Mouse (Mus musculus) hindbrain, embryonic 13.5 days (tissue): ENCODE results near the gene Nmnat2. TPM values are rescaled to one million over a fixed set of nuclear protein-coding genes. Genes with fewer than 3 reads are reported as not detected.

Experiments used
- ATAC-seq: fragments of 200-750 bp; cut with Nextera tagmentation; 2 replicates; pipeline ENCODE4 v1.8.0; 2017; ENCODE audit warnings: moderate TSS enrichment; ENCODE audit not compliant: low FRiP score
- H3K27ac ChIP-seq: fragments of 300-500 bp; sonication (generic); 2 replicates; pipeline ENCODE4 v1.5.1; 2015; ENCODE audit warnings: inconsistent platforms, mild to moderate bottlenecking, moderate library complexity
- H3K27me3 ChIP-seq: fragments of 300-500 bp; sonication (generic); 2 replicates; pipeline ENCODE4 v1.6.1; 2015; ENCODE audit warnings: mild to moderate bottlenecking, inconsistent platforms
- H3K36me3 ChIP-seq: fragments of 300-500 bp; sonication (generic); 2 replicates; pipeline ENCODE4 v1.6.1; 2015; ENCODE audit warnings: mild to moderate bottlenecking, inconsistent platforms
- H3K4me1 ChIP-seq: fragments of 300-500 bp; sonication (generic); replicated peaks from 2 replicates; pipeline ENCODE4 v1.6.1; 2015; ENCODE audit warnings: inconsistent platforms
- H3K4me2 ChIP-seq: fragments of 300-500 bp; sonication (generic); 2 replicates; pipeline ENCODE4 v1.6.1; 2015; ENCODE audit warnings: inconsistent platforms, mild to moderate bottlenecking, moderate library complexity
- H3K4me3 ChIP-seq: fragments of 300-500 bp; sonication (generic); 2 replicates; pipeline ENCODE4 v1.5.1; 2015; ENCODE audit warnings: mild to moderate bottlenecking, inconsistent platforms
- H3K9ac ChIP-seq: fragments of 300-500 bp; sonication (generic); 2 replicates; pipeline ENCODE4 v1.6.1; 2015; ENCODE audit warnings: mild to moderate bottlenecking, inconsistent platforms
- H3K9me3 ChIP-seq: fragments of 300-500 bp; sonication (generic); 2 replicates; pipeline ENCODE4 v1.6.1; 2016; ENCODE audit warnings: inconsistent platforms
- WGBS: fragments of 180-500 bp; shearing (Covaris S2); methylation state at CpG from one replicate; pipeline ENCODE4 v1.1.7; 2015; 5-methylcytosine and 5-hydroxymethylcytosine counted together
- polyA plus RNA-seq: library from polyadenylated mRNA; unstranded; fragments of >200 nt; fragmentation: Nextera tagmentation; extraction: Ambion mirVana; gene quantifications from 2 replicates; pipeline ENCODE4 v1.2.1, GENCODE M21; 2015

Gene Nmnat2
- polyA plus RNA-seq, 1 experiment from 2014 or later: 68.0 TPM

GRCm38 (mm10) chr1:153125287-153126275 is 170.8 kb downstream of the Nmnat2 start:
- H3K36me3 ChIP-seq: no peaks in the 10 kb centered on the region
- 78% methylated on average over 8 of the region's 8 CpGs for WGBS

GRCm38 (mm10) chr1:153126491-153127381 is 171.9 kb downstream of the Nmnat2 start:
- 89% methylated on average over 15 of the region's 15 CpGs for WGBS
- no peak overlapping the region for H3K4me2 ChIP-seq
- no peaks in the 10 kb centered on the region for H3K36me3 ChIP-seq
- no peak for ATAC-seq
- no peak overlapping the region for H3K4me3 ChIP-seq
- H3K27me3 ChIP-seq: no peaks in the 10 kb centered on the region
- H3K9ac ChIP-seq: no peak overlapping the region
- H3K9me3 ChIP-seq: no peaks in the 10 kb centered on the region
- no peaks in the 10 kb centered on the region for H3K4me1 ChIP-seq
- H3K27ac ChIP-seq: no peak overlapping the region

More at GRCm38 (mm10) chr1:153125287-153126275, 170.8 kb downstream of the Nmnat2 start:
- H3K27me3 ChIP-seq: no peaks in the 10 kb centered on the region
- H3K9ac ChIP-seq: no peak overlapping the region
- no peak overlapping the region for H3K4me3 ChIP-seq
- no peaks in the 10 kb centered on the region for H3K4me1 ChIP-seq
- no peaks in the 10 kb centered on the region for H3K9me3 ChIP-seq
- no peak for ATAC-seq
- no peak overlapping the region for H3K27ac ChIP-seq
- no peak overlapping the region for H3K4me2 ChIP-seq

- H3K4me3 ChIP-seq: no peak overlapping the region
- H3K4me1 ChIP-seq: no peaks in the 10 kb centered on the region
- H3K36me3 ChIP-seq: no peaks in the 10 kb centered on the region
- no peak overlapping the region for H3K4me2 ChIP-seq
- no peak for ATAC-seq
- H3K27ac ChIP-seq: no peak overlapping the region
- no peaks in the 10 kb centered on the region for H3K9me3 ChIP-seq
- WGBS: 82% methylated on average over 4 of the region's 4 CpGs
- no peaks in the 10 kb centered on the region for H3K27me3 ChIP-seq
- no peak overlapping the region for H3K9ac ChIP-seq
These were observed 172.8 kb downstream of the Nmnat2 start for GRCm38 (mm10) chr1:153127622-153128021.

- Histone ChIP-seq H3K4me2 (no peak overlapping the region), H3K36me3 (no peaks in the 10 kb centered on the region), H3K9me3 (no peaks in the 10 kb centered on the region), H3K4me1 (0 out of 2 replicates have a peak, but pooled peaks cover 4% of the 10 kb centered on the region), H3K4me3 (no peak overlapping the region), H3K9ac (no peak overlapping the region), H3K27ac (no peak overlapping the region), H3K27me3 (no peaks in the 10 kb centered on the region)
- WGBS: 87% methylated on average over 8 of the region's 8 CpGs
- ATAC-seq: no peak
These were observed 174.0 kb downstream of the Nmnat2 start for GRCm38 (mm10) chr1:153128780-153129179.

- H3K4me1 ChIP-seq: peaks cover 13% of the 10 kb centered on the region; the same call in 1 of the 2 replicates
- H3K9me3 ChIP-seq: no peaks in the 10 kb centered on the region
- no peaks in the 10 kb centered on the region for H3K27me3 ChIP-seq
- no peak overlapping the region for H3K4me3 ChIP-seq
- no peaks in the 10 kb centered on the region for H3K36me3 ChIP-seq
- no peak overlapping the region for H3K27ac ChIP-seq
- H3K4me2 ChIP-seq: no peak overlapping the region
- WGBS: 90% methylated on average over 11 of the region's 11 CpGs
- H3K9ac ChIP-seq: no peak overlapping the region
- ATAC-seq: no peak
These were observed 175.4 kb downstream of the Nmnat2 start for GRCm38 (mm10) chr1:153129992-153130713.

- Histone ChIP-seq H3K9me3 (no peaks in the 10 kb centered on the region), H3K4me1 (peaks cover 17% of the 10 kb centered on the region), H3K27ac (peak overlapping the region; percentile 62), H3K27me3 (no peaks in the 10 kb centered on the region), H3K4me3 (no peak overlapping the region), H3K36me3 (no peaks in the 10 kb centered on the region), H3K4me2 (no peak overlapping the region), H3K9ac (no peak overlapping the region)
- peak; percentile 68; the same call in 1 of the 2 replicates for ATAC-seq
- WGBS: 18% methylated on average over 9 of the region's 9 CpGs
These were observed 179.3 kb downstream of the Nmnat2 start for GRCm38 (mm10) chr1:153133865-153134781.

- no peaks in the 10 kb centered on the region for H3K36me3 ChIP-seq
- 88% methylated on average over 13 of the region's 13 CpGs for WGBS
- no peaks in the 10 kb centered on the region for H3K9me3 ChIP-seq
- peaks cover 20% of the 10 kb centered on the region for H3K4me1 ChIP-seq
- H3K9ac ChIP-seq: no peak overlapping the region
- H3K4me3 ChIP-seq: no peak overlapping the region
- H3K27ac ChIP-seq: no peak overlapping the region
- no peak for ATAC-seq
- H3K27me3 ChIP-seq: no peaks in the 10 kb centered on the region
- no peak overlapping the region for H3K4me2 ChIP-seq
These were observed 181.9 kb downstream of the Nmnat2 start for GRCm38 (mm10) chr1:153136647-153137046.

- ATAC-seq: no peak
- H3K36me3 ChIP-seq: no peaks in the 10 kb centered on the region
- no peaks in the 10 kb centered on the region for H3K27me3 ChIP-seq
- no peak overlapping the region for H3K9ac ChIP-seq
- H3K27ac ChIP-seq: no peak overlapping the region
- no peak overlapping the region for H3K4me3 ChIP-seq
- H3K4me2 ChIP-seq: no peak overlapping the region
- H3K4me1 ChIP-seq: peaks cover 20% of the 10 kb centered on the region
- no peaks in the 10 kb centered on the region for H3K9me3 ChIP-seq
- WGBS: 63% methylated on average over 5 of the region's 5 CpGs
These were observed 183.7 kb downstream of the Nmnat2 start for GRCm38 (mm10) chr1:153138486-153138885.

- no peak overlapping the region for H3K4me2 ChIP-seq
- H3K4me3 ChIP-seq: no peak overlapping the region
- no peak overlapping the region for H3K9ac ChIP-seq
- no peak overlapping the region for H3K27ac ChIP-seq
- no peak for ATAC-seq
- no peaks in the 10 kb centered on the region for H3K36me3 ChIP-seq
- H3K27me3 ChIP-seq: no peaks in the 10 kb centered on the region
- peaks cover 8% of the 10 kb centered on the region; the same call in 1 of the 2 replicates for H3K4me1 ChIP-seq
- 89% methylated on average over 7 of the region's 7 CpGs for WGBS
- no peaks in the 10 kb centered on the region for H3K9me3 ChIP-seq
These were observed 184.8 kb downstream of the Nmnat2 start for GRCm38 (mm10) chr1:153139635-153140034.

- Histone ChIP-seq H3K9me3 (no peaks in the 10 kb centered on the region), H3K4me1 (peaks cover 7% of the 10 kb centered on the region; the same call in 1 of the 2 replicates), H3K4me3 (no peak overlapping the region), H3K27ac (no peak overlapping the region), H3K9ac (no peak overlapping the region), H3K27me3 (no peaks in the 10 kb centered on the region), H3K36me3 (no peaks in the 10 kb centered on the region), H3K4me2 (no peak overlapping the region)
- no peak for ATAC-seq
- WGBS: 85% methylated on average over 11 of the region's 11 CpGs
These were observed 185.5 kb downstream of the Nmnat2 start for GRCm38 (mm10) chr1:153140265-153140664.

GRCm38 (mm10) chr1:153140747-153141228 is 186.0 kb downstream of the Nmnat2 start:
- no peak overlapping the region for H3K9ac ChIP-seq
- H3K4me3 ChIP-seq: no peak overlapping the region
- H3K27ac ChIP-seq: no peak overlapping the region
- no peaks in the 10 kb centered on the region for H3K36me3 ChIP-seq
- H3K9me3 ChIP-seq: no peaks in the 10 kb centered on the region
- WGBS: 45% methylated on average over 8 of the region's 8 CpGs
- ATAC-seq: no peak
- no peaks in the 10 kb centered on the region for H3K27me3 ChIP-seq
- H3K4me2 ChIP-seq: no peak overlapping the region
- H3K4me1 ChIP-seq: peaks cover 7% of the 10 kb centered on the region; the same call in 1 of the 2 replicates
